Mouse (Mus musculus) cerebellum, adult 8-10 months (tissue): ENCODE results near the gene Thrb.

ENCODE experiments used
- DNase-seq: peaks from one replicate; pipeline ENCODE4 v3.0.0; 2022

The Thrb gene

GRCm38 (mm10) chr14:17972665-17973064 lies 312.6 kb downstream of the Thrb start:
- DNase-seq, result no peak

- DNase-seq, result no peak
Measured at GRCm38 (mm10) chr14:17975786-17976185, 315.7 kb downstream of the Thrb start.

GRCm38 (mm10) chr14:17978259-17978658 lies 318.2 kb downstream of the Thrb start:
- DNase-seq, result no peak

DNA sequence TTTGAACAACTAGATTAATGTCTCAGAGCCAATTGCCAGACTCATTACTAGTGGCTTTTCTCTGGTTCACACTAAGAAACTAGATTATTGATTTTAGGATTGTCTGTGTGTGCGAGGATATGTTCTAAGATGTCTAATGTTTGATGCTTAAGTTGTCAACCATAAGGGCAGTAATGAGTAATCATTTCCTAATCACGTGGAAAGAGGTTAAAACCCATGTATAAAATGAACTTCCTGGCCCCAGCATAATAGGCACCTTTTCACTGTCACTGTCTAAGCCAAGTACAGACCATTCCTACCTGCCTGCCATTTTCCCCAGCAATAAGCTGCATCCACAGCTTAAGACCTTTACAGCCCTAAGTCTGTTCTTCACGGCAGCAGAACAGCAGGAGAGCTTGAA lies 321.2 kb downstream of the Thrb start:
- no peak for DNase-seq

GRCm38 (mm10) chr14:17982017-17982416 lies 322.0 kb downstream of the Thrb start:
- no peak for DNase-seq

DNA sequence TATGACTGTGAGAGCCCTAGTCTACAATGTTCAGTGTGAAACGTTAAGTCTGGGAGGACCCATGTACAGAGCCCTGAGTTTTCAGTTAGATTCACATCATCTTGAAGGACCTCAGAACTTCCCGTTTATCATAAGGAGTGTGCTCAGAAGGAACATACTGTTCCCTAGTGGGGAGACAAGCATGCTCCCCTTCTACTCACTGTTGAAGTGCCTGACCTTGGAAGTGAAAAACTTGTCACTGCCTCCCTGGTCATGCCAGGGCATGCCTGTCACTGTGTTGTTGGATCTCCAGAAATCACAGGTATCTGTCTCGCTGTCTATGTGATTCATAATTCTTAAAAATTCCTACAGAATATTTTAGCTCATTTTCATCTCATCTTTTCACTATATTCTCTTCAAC lies 323.3 kb downstream of the Thrb start:
- no peak for DNase-seq

- DNase-seq, result no peak
Measured at GRCm38 (mm10) chr14:17983839-17984238, 323.8 kb downstream of the Thrb start.

DNA sequence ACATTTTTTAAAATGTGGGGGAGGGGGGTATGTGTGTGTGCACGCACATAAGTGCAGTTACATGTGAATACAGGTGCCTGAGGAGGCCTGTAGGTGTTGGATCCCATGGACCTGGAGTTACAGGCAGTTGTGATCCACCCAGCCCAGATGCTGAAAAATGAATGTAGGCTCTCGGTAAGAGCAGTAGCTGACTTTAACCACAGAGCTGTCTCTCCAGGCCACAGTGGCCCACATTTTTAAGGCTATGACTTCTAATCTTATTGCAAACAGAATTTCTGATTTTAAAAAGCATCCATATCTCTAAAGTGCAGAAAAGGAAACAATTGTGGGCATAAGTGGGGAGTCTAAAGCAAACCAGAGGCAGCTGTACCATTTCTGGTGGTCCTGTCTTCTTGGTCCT lies 328.5 kb downstream of the Thrb start:
- DNase-seq, result no peak

DNA sequence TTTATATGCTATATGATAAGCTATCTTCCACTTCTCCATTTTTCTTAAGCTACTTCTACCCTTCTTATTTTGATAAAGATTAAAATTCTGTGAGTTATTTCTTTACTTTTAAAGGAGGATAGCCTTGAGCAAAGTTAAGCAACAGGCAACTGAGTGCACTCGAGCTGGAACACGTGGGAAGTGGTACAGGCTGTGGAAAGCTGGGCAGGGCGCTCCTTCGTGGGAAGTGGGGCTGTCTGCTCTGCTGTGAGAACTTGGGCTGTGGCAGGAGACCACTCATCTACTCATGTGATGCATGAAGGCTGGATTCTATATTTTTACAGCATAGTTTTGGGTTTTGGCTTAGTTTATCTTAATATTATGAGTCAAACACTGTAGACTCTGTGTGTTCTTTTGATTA lies 329.1 kb downstream of the Thrb start:
- DNase-seq, result no peak

DNA sequence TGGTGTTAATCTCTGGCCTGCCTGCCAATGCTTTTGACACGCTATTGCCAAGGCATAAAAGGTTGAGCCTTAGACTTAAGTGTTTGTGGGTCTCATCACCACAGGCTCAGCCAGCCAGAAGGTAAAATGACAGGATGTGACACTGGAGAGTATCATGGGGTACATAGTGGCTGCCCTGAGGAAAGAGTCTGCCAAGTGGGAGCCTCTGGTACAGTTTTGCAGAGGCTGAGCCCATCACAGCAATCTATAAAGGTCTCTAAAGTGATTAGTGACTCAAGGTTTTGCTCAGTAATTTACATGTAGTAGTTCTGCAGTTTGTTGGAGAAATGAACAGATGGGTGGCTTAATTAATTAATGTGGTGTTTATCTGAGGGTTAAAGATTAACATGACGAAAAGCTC lies 330.1 kb downstream of the Thrb start:
- DNase-seq, result no peak

- DNase-seq, result no peak
Measured at GRCm38 (mm10) chr14:18001886-18002285, 341.8 kb downstream of the Thrb start.

DNA sequence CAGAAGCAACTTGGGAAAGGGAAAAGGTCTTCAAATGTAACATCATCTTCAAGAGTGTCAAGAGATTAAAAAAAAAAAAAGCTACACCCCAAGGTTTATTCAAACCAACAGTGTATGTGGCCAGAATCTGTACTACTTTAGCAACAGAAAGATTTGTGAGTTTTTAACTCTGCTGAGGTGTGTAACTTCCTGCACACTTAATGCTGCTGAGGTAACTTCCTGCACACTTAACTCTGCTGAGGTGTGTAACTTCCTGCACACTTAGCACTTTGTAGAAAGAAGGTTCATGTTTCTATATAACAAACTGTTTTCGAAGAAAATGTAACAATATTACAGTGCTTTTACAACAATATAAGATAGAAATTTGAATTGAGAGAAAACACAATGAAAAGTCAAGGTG lies 343.6 kb downstream of the Thrb start:
- no peak for DNase-seq

GRCm38 (mm10) chr14:18008524-18008923 lies 348.5 kb downstream of the Thrb start:
- no peak for DNase-seq

DNA sequence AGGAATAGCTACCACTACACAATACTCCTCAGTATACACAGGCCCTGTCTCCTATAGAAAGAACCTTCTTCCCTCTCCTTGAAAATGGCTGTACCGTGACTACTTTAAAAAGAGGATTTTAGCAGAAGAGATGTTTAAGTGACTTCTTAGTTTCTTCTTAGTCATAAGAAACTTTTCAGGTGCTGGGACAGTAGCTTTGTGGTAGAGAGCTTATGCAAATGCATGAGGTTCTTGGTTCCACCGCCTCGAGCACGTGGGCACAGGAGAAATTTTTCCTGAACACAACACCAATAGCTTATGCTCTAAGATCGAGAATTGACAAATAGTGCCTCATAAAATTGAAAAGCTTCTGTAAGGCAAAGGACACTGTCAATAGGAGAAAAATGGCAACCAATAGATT lies 356.5 kb downstream of the Thrb start:
- no peak for DNase-seq

- no peak for DNase-seq
Measured at GRCm38 (mm10) chr14:18020128-18020527, 360.1 kb downstream of the Thrb start.

DNA sequence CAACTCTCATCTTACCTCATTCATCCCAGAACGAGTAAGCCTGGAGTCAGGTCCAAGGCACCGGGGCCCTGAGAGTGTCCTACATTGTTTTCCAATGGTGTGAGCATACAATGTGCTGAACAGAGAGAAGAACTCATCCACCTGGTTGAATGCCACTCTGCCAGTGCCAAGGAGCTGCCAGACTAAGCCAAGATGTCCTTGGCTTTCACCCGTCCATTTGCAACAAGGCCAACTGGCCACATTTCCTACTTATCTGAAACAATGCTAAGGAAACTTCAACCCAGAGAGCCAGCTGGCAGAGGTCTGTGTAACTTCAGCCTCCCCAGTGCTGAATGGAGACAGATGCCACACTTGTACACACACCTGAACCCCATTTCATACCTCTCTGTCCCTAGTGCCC lies 360.6 kb downstream of the Thrb start:
- peak; percentile 16 for DNase-seq

GRCm38 (mm10) chr14:18021726-18022125 lies 361.7 kb downstream of the Thrb start:
- DNase-seq, result no peak

GRCm38 (mm10) chr14:18022351-18022750 lies 362.3 kb downstream of the Thrb start:
- DNase-seq, result no peak

DNA sequence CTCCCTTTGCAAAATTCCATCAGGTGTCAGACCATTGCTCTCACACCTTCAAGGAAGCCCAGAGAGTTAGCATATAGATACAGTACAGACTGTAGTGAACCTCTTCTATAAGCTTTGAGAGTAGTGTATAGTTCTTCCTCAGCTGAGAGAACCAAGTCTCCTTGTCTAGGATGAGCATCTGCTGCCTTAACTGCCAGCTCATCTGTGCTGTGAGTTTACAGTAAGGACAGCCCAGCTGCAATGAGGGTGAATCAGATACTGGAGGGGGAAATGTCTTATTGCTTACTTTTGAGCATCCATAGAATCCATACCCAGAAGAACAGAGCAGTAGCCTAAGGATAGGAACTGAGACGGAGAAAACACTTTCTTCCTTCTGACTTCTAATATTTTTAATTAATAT lies 367.8 kb downstream of the Thrb start:
- DNase-seq, result no peak

DNA sequence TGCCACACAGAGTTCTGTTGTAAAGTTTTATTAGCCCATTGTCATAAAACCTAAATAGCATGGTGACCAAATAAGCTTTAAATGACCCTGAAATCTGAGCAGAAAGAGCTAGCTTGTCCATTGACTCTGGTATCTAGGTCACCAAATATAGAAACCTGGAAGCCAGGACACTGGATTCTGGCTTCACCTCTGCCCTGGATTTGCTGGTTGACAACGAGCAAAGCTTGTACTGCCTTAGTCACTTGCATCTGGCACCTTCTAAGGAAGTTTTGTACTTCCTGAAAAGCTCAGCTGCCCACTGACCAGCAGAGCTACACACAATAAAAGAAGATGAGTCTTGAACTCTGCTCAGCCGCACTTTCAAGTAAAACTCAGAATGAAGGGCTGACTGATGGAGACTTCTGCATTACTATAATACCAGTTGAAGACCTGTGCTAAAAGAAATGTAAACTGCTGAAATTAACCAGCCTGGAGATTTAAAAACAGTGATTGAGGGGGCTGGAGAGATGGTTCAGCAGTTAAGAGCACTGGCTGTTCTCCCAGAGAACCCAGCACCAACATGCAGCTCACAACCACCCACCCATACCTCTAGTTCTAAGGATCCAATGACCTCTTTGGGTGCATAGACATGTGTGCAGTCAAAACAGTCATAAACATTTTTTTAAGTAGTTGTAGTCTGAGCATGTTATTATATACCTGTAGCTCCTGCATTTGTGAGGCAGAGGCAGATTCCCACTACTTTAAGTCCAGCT lies 369.3 kb downstream of the Thrb start:
- DNase-seq, result no peak

DNA sequence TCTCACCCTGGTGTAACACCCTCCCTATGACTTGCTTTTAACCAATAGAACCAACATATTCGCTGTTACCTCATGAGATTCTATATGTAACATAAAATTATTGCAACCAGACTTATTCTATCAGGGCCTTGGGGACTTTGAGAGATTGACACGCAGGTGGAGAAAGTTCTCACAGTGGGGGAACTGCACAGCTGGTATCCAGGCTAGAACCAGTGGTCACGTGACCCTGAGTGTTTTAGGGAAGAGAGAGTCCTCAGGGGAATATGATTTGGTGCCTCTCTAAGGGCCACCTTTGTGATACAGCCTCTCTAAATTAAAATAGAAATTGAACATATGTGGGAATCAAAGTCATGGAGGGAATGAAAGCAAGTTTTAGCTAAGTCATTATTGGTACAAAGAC lies 371.9 kb downstream of the Thrb start:
- no peak for DNase-seq

- DNase-seq, result no peak
Measured at GRCm38 (mm10) chr14:18036573-18036972, 376.5 kb downstream of the Thrb start.

DNA sequence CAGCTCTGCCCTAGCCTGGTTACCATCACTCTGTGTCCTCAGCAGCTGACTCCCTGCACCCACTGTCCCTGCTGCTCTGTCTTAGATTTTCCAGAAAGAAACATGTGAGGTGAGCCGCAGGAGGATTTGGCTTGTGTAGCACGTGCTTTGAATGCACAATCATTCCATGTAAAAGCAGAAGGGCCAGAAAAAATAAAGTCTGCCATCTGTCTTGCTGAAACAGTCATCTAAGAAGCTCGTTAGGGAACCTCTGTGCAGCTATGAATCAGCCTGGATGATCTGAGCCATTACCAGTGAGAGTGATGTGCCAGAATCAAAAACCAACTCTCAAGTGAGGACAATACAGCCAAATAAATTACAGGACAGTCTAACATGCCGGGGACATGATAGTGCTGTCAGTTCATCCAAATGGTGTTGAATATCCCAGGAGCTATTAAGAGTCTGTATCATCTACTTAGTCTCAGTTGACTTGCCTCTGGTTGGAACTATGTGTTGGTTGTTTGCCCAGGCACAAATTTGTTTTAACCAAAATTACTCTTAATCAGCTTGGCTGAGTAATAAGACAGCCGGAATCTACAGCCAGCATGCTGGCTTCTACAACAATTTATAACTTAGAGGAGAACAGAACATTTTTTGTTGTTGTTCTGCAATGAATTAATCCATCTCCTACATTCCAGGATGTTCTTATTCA lies 402.2 kb downstream of the Thrb start:
- DNase-seq, result no peak
